Mouse (Mus musculus): ENCODE results near the gene C130074G19Rik. TPM values are rescaled to one million over a fixed set of nuclear protein-coding genes. Genes with fewer than 3 reads are reported as not detected.

Gene C130074G19Rik
- total and polyA plus RNA-seq, 3 experiments: not detected

DNA sequence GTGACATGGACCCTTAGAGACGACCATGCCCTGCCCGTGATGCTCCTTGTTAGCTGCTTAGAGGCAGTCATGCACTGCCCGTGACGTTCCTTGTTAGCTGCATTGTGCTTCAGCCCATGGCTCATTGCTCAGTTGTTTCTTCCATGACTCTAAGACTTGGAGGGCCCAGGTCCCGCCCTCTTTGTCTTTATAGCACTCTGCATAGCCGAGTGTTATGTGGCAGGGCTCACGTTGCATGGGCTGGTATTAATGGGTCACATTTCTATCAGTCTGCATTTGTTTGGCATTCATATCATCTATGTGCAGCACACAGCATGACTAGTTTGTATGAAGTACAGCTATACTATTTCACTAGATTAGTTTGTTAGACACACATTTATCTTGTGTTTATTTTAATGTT, 20.7 kb upstream of the C130074G19Rik start:
- ATAC-seq (ENCODE audit: extremely low read depth, insufficient number of reproducible peaks, low FRiP score, poor library complexity, severe bottlenecking): no peak
- Histone ChIP-seq H3K4me1 (ENCODE audit: insufficient read depth, low read depth, low read length) (no peaks in the 10 kb centered on the region), H3K27me3 (ENCODE audit: insufficient read depth, low read length) (peaks cover 3% of the 10 kb centered on the region; the same call in 1 of the 2 replicates), H3K36me3 (replicated peaks) (no peaks in the 10 kb centered on the region), H3K4me3 (ENCODE audit: low read depth, low read length) (no peak overlapping the region), H3K9me3 (replicated peaks) (no peaks in the 10 kb centered on the region)
- TF ChIP-seq GATA1 (IDR thresholded peaks at IDR 0.05; ENCODE audit: borderline replicate concordance, low read length) (no peak), TAL1 (conservative IDR thresholded peaks at IDR 0.05; ENCODE audit: low read depth, low read length) (no peak), CTCF (IDR thresholded peaks at IDR 0.05; ENCODE audit: low read depth, low read length) (no peak), POLR2AphosphoS5 (IDR thresholded peaks at IDR 0.05; ENCODE audit: insufficient replicate concordance, low read depth, low read length) (no peak)
- no peak for DNase-seq (ENCODE audit: low spot score)

- H3K4me3 ChIP-seq (ENCODE audit: low read depth, low read length): no peak overlapping the region
- DNase-seq (ENCODE audit: low spot score) (no peak), ATAC-seq (ENCODE audit: extremely low read depth, insufficient number of reproducible peaks, low FRiP score, poor library complexity, severe bottlenecking) (no peak)
- peaks cover 3% of the 10 kb centered on the region; the same call in 1 of the 2 replicates for H3K27me3 ChIP-seq (ENCODE audit: insufficient read depth, low read length)
- no peaks in the 10 kb centered on the region for H3K9me3 ChIP-seq (replicated peaks)
- H3K4me1 ChIP-seq (ENCODE audit: insufficient read depth, low read depth, low read length): no peaks in the 10 kb centered on the region
- no peaks in the 10 kb centered on the region for H3K36me3 ChIP-seq (replicated peaks)
- TF ChIP-seq GATA2 (IDR thresholded peaks at IDR 0.05; ENCODE audit: borderline replicate concordance, low read depth, low read length): no peak
- no peak for TF ChIP-seq GATA1 (IDR thresholded peaks at IDR 0.05; ENCODE audit: borderline replicate concordance, low read length)
- TF ChIP-seq CTCF (IDR thresholded peaks at IDR 0.05; ENCODE audit: low read depth, low read length): no peak
- TF ChIP-seq TAL1 (conservative IDR thresholded peaks at IDR 0.05; ENCODE audit: low read depth, low read length): no peak
- no peak for TF ChIP-seq POLR2AphosphoS5 (IDR thresholded peaks at IDR 0.05; ENCODE audit: insufficient replicate concordance, low read depth, low read length)
Measured at GRCm38 (mm10) chr1:184902886-184903285, 19.9 kb upstream of the C130074G19Rik start.

- Histone ChIP-seq H3K9me3 (replicated peaks) (no peaks in the 10 kb centered on the region), H3K4me1 (ENCODE audit: insufficient read depth, low read depth, low read length) (no peaks in the 10 kb centered on the region), H3K36me3 (replicated peaks) (no peaks in the 10 kb centered on the region), H3K27me3 (ENCODE audit: insufficient read depth, low read length) (no peaks in the 10 kb centered on the region; the same call in 1 of the 2 replicates), H3K4me3 (ENCODE audit: low read depth, low read length) (no peak overlapping the region)
- ATAC-seq (ENCODE audit: extremely low read depth, insufficient number of reproducible peaks, low FRiP score, poor library complexity, severe bottlenecking): no peak
- no peak for DNase-seq (ENCODE audit: low spot score)
- TF ChIP-seq GATA2 (IDR thresholded peaks at IDR 0.05; ENCODE audit: borderline replicate concordance, low read depth, low read length): no peak
- TF ChIP-seq POLR2AphosphoS5 (IDR thresholded peaks at IDR 0.05; ENCODE audit: insufficient replicate concordance, low read depth, low read length): no peak
- no peak for TF ChIP-seq CTCF (IDR thresholded peaks at IDR 0.05; ENCODE audit: low read depth, low read length)
- TF ChIP-seq TAL1 (conservative IDR thresholded peaks at IDR 0.05; ENCODE audit: low read depth, low read length): no peak
- no peak for TF ChIP-seq GATA1 (IDR thresholded peaks at IDR 0.05; ENCODE audit: borderline replicate concordance, low read length)
Measured at GRCm38 (mm10) chr1:184897350-184897749, 14.3 kb upstream of the C130074G19Rik start.

DNA sequence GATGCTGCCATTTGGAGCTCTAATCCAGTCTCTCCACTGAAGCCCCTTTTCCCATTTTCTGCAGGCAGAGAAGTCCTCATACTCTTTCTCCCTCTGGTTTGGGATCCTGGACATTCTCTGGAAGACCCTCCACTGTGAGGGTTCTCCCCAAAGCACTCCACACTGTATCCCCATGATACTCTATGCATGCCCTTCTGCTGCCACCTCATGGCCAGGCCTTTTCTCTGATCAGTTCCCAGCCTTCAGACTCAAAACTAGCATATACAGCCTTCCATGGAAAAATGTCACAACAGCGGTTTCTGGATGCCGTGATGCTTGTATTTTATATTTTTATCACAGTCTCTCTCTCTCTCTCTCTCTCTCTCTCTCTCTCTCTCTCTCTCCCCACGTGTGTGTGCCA, 9.0 kb upstream of the C130074G19Rik start:
- H3K36me3 ChIP-seq (replicated peaks): no peaks in the 10 kb centered on the region
- H3K9me3 ChIP-seq (replicated peaks): no peaks in the 10 kb centered on the region
- no peak for TF ChIP-seq CTCF (IDR thresholded peaks at IDR 0.05; ENCODE audit: low read depth, low read length)
- no peak for TF ChIP-seq TAL1 (conservative IDR thresholded peaks at IDR 0.05; ENCODE audit: low read depth, low read length)
- TF ChIP-seq GATA2 (IDR thresholded peaks at IDR 0.05; ENCODE audit: borderline replicate concordance, low read depth, low read length): no peak
- no peak for TF ChIP-seq GATA1 (IDR thresholded peaks at IDR 0.05; ENCODE audit: borderline replicate concordance, low read length)
- no peak for TF ChIP-seq POLR2AphosphoS5 (IDR thresholded peaks at IDR 0.05; ENCODE audit: insufficient replicate concordance, low read depth, low read length)
- no peak overlapping the region for H3K4me3 ChIP-seq (ENCODE audit: low read depth, low read length)
- ATAC-seq (ENCODE audit: extremely low read depth, insufficient number of reproducible peaks, low FRiP score, poor library complexity, severe bottlenecking): no peak
- no peak for DNase-seq (ENCODE audit: low spot score)
- no peaks in the 10 kb centered on the region for H3K27me3 ChIP-seq (ENCODE audit: insufficient read depth, low read length)
- H3K4me1 ChIP-seq (ENCODE audit: insufficient read depth, low read depth, low read length): no peaks in the 10 kb centered on the region

DNA sequence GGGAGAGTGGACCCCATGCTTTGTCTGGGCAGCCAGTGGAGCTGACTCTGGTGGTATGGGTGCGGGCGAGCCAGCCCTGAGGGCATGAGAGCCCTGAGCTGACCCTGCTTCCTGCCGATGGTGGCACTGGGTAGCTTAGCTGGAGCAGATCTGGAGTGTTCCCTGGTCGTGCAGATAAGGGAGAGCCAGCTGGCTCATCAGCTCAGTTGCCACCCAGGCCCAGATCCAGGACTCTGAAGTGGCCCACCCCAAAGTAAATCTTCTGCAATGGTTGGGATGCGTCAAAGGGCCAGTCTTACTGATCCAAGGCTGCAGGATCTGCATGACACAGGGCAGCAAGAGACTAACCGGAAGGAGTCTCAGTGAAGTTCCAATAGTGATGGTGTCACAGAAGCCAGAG, 6.4 kb upstream of the C130074G19Rik start:
- Histone ChIP-seq H3K36me3 (replicated peaks) (no peaks in the 10 kb centered on the region), H3K4me3 (ENCODE audit: low read depth, low read length) (no peak overlapping the region), H3K27me3 (ENCODE audit: insufficient read depth, low read length) (no peaks in the 10 kb centered on the region), H3K9me3 (replicated peaks) (no peaks in the 10 kb centered on the region), H3K4me1 (ENCODE audit: insufficient read depth, low read depth, low read length) (no peaks in the 10 kb centered on the region)
- no peak for TF ChIP-seq CTCF (IDR thresholded peaks at IDR 0.05; ENCODE audit: low read depth, low read length)
- TF ChIP-seq GATA1 (IDR thresholded peaks at IDR 0.05; ENCODE audit: borderline replicate concordance, low read length): no peak
- no peak for TF ChIP-seq TAL1 (conservative IDR thresholded peaks at IDR 0.05; ENCODE audit: low read depth, low read length)
- TF ChIP-seq GATA2 (IDR thresholded peaks at IDR 0.05; ENCODE audit: borderline replicate concordance, low read depth, low read length): no peak
- no peak for TF ChIP-seq POLR2AphosphoS5 (IDR thresholded peaks at IDR 0.05; ENCODE audit: insufficient replicate concordance, low read depth, low read length)
- DNase-seq (ENCODE audit: low spot score) (no peak), ATAC-seq (ENCODE audit: extremely low read depth, insufficient number of reproducible peaks, low FRiP score, poor library complexity, severe bottlenecking) (no peak)

- no peaks in the 10 kb centered on the region for H3K27me3 ChIP-seq (ENCODE audit: insufficient read depth, low read length)
- no peak for TF ChIP-seq POLR2AphosphoS5 (IDR thresholded peaks at IDR 0.05; ENCODE audit: insufficient replicate concordance, low read depth, low read length)
- no peak for TF ChIP-seq TAL1 (conservative IDR thresholded peaks at IDR 0.05; ENCODE audit: low read depth, low read length)
- TF ChIP-seq GATA2 (IDR thresholded peaks at IDR 0.05; ENCODE audit: borderline replicate concordance, low read depth, low read length): no peak
- no peak for TF ChIP-seq GATA1 (IDR thresholded peaks at IDR 0.05; ENCODE audit: borderline replicate concordance, low read length)
- no peak for TF ChIP-seq CTCF (IDR thresholded peaks at IDR 0.05; ENCODE audit: low read depth, low read length)
- H3K4me1 ChIP-seq (ENCODE audit: insufficient read depth, low read depth, low read length): no peaks in the 10 kb centered on the region
- ATAC-seq (ENCODE audit: extremely low read depth, insufficient number of reproducible peaks, low FRiP score, poor library complexity, severe bottlenecking) (no peak), DNase-seq (ENCODE audit: low spot score) (no peak)
- H3K9me3 ChIP-seq (replicated peaks): no peaks in the 10 kb centered on the region; the same call in 1 of the 2 replicates
- H3K4me3 ChIP-seq (ENCODE audit: low read depth, low read length): no peak overlapping the region
- H3K36me3 ChIP-seq (replicated peaks): no peaks in the 10 kb centered on the region
Measured at GRCm38 (mm10) chr1:184886160-184886559, 3.1 kb upstream of the C130074G19Rik start.
